Mouse (Mus musculus) embryonic fibroblast, embryonic 13.5 days (primary cell): ENCODE measurements around the gene Rnase13.

ENCODE experiments used
- CTCF ChIP-seq: IDR thresholded peaks from 2 replicates; pipeline ENCODE4 v1.5.1; 2011; ENCODE audit warnings: mild to moderate bottlenecking, control low read depth, low read length, moderate library complexity, borderline replicate concordance; ENCODE audit not compliant: insufficient read depth
- POLR2A ChIP-seq: IDR thresholded peaks from 2 replicates; pipeline ENCODE4 v1.6.1; 2011; ENCODE audit warnings: low read depth, mild to moderate bottlenecking, control low read depth, low read length, moderate library complexity

DNA sequence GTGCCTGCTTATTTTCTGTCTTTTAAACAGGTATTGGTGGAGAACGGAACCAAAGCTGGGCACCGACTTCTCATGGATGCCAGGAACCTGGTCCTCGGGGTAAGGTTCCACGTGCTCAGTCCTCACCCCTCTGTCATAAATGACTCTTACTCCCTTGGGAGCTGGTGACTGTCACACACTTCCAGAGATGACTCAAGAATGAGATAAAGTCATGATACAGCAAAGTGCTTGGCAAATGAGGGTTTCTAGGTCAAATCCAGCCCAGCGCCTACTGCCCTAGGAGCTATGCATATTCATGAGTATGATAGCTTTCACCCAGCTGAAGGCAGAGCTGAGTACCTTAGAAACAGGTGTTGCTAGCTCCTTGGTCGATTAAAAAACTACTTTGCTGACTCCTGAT is 32.7 kb downstream of the Rnase13 start:
- TF ChIP-seq POLR2A (no peak), CTCF (no peak)
